Mouse (Mus musculus) midbrain, embryonic 12.5 days (tissue): ENCODE data around the gene Gm10228. TPM values are rescaled to one million over a fixed set of nuclear protein-coding genes. Genes with fewer than 3 reads are reported as not detected.
"Not testable (repeated sequence)": the region's sequence is repeated elsewhere in the genome, so short reads cannot be mapped to it uniquely, and the experiment has no call there.

Source experiments
- ATAC-seq: fragments of 200-750 bp; cut with Nextera tagmentation; 2 replicates; pipeline ENCODE4 v1.8.0; 2017; ENCODE audit warnings: low read depth, moderate TSS enrichment, moderate library complexity; ENCODE audit not compliant: low FRiP score
- H3K27ac ChIP-seq: fragments of 300-500 bp; sonication (generic); replicated peaks from 2 replicates; pipeline ENCODE4 v1.5.1; 2016; ENCODE audit warnings: mild to moderate bottlenecking
- H3K27me3 ChIP-seq: fragments of 300-500 bp; sonication (generic); 2 replicates; pipeline ENCODE4 v1.6.1; 2016; ENCODE audit warnings: mild to moderate bottlenecking
- H3K36me3 ChIP-seq: fragments of 300-500 bp; sonication (generic); 2 replicates; pipeline ENCODE4 v1.6.1; 2016
- H3K4me1 ChIP-seq: fragments of 300-500 bp; sonication (generic); 2 replicates; pipeline ENCODE4 v1.6.1; 2016
- H3K4me2 ChIP-seq: fragments of 300-500 bp; sonication (generic); replicated peaks from 2 replicates; pipeline ENCODE4 v1.6.1; 2016; ENCODE audit warnings: mild to moderate bottlenecking, moderate library complexity
- H3K4me3 ChIP-seq: fragments of 300-500 bp; sonication (generic); 2 replicates; pipeline ENCODE4 v1.5.1; 2016; ENCODE audit warnings: mild to moderate bottlenecking
- H3K9ac ChIP-seq: fragments of 300-500 bp; sonication (generic); replicated peaks from 2 replicates; pipeline ENCODE4 v1.6.1; 2016; ENCODE audit warnings: mild to moderate bottlenecking, moderate library complexity
- H3K9me3 ChIP-seq: fragments of 300-500 bp; sonication (generic); 2 replicates; pipeline ENCODE4 v1.6.1; 2016; ENCODE audit warnings: mild to moderate bottlenecking
- WGBS: fragments of 180-500 bp; shearing (Covaris S2); methylation state at CpG from one replicate; pipeline ENCODE4 v1.1.7; 2016; 5-methylcytosine and 5-hydroxymethylcytosine counted together
- polyA plus RNA-seq: library from polyadenylated mRNA; unstranded; fragments of >200 nt; fragmentation: Nextera tagmentation; extraction: Ambion mirVana; gene quantifications from 2 replicates; pipeline ENCODE4 v1.2.1, GENCODE M21; 2016

The Gm10228 gene
- not detected in 2 replicates for polyA plus RNA-seq

DNA sequence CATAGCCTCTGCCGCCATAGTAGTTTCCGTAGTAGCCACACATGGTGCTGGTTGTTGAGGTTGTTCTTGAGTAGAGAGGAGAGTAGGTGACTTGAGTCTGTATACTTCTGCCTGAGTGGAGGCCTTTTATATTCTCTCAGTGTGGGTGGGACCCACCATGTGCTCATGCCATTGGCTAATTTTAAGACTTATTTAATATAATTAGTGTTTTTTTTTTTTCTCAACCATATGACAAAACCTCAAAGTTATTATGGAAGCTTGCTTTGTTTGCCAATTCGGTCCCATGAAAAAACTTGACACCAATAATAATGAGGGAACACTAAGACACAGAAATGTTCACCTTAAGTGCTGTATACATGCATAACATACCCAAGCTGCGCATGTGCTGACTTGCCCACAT, at the start of gene Gm10228:
TSS of gene Gm10228 (minus strand) at position 101 of the 400 bp plus-strand sequence.
- not testable (repeated sequence) for H3K27me3 ChIP-seq, H3K9ac ChIP-seq, ATAC-seq, H3K36me3 ChIP-seq, H3K4me1 ChIP-seq, H3K27ac ChIP-seq, H3K4me3 ChIP-seq, H3K4me2 ChIP-seq, H3K9me3 ChIP-seq
- 90% methylated on average over 2 of the region's 4 CpGs for WGBS

DNA sequence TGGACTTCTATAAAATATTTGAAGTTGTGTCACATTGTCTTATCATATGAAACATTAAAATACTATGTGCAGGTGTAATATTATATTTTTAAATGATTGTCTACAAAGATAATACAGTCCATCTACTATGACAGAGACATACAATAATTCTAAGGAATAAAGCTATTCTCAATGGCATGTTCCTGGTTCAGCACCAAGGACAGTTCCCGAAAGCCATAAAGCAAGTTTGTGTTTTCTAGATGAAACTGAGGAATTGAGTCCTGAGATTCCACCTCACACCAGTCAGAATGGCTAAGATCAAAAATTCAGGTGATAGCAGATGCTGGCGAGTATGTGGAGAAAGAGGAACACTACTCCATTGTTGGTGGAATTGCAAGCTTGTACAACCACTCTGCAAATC, 29.8 kb upstream of the Gm10228 start:
- H3K27ac ChIP-seq, H3K9me3 ChIP-seq, H3K27me3 ChIP-seq, ATAC-seq, H3K9ac ChIP-seq, H3K4me3 ChIP-seq, H3K4me2 ChIP-seq, H3K4me1 ChIP-seq, H3K36me3 ChIP-seq: not testable (repeated sequence)
- WGBS = 68% methylated on average over 2 of the region's 2 CpGs

GRCm38 (mm10) chr16:89063902-89064301, 22.6 kb upstream of the Gm10228 start, which contains the start of gene 1110025L11Rik:
Gene 1110025L11Rik (minus strand): TSS chr16:89064002.
- H3K27me3 ChIP-seq, H3K9ac ChIP-seq, H3K4me1 ChIP-seq, H3K4me3 ChIP-seq, H3K27ac ChIP-seq, ATAC-seq, H3K9me3 ChIP-seq, H3K4me2 ChIP-seq, H3K36me3 ChIP-seq: not testable (repeated sequence)
- WGBS = no CpG with 5 or more reads among the region's 2 CpGs

- no peak within 1 kb of the TSS for H3K4me3 ChIP-seq
- H3K36me3 ChIP-seq = no peaks in the 10 kb centered on the region
- WGBS = 88% methylated on average over 3 of the region's 3 CpGs
- H3K4me1 ChIP-seq = no peaks in the 10 kb centered on the region
- H3K9ac ChIP-seq = no peak within 1 kb of the TSS
- no peaks in the 10 kb centered on the region for H3K27me3 ChIP-seq
- no peak within 1 kb of the TSS for H3K4me2 ChIP-seq
- H3K27ac ChIP-seq = no peak within 1 kb of the TSS
- no peaks in the 10 kb centered on the region for H3K9me3 ChIP-seq
- ATAC-seq = no peak
Measured at GRCm38 (mm10) chr16:89047783-89048182, 6.5 kb upstream of the Gm10228 start, which contains the start of gene Krtap6-5. Gene Krtap6-5 (minus strand): TSS chr16:89047883.

GRCm38 (mm10) chr16:89031399-89031798, 9.9 kb downstream of the Gm10228 start, which contains the start of gene Krtap6-1:
Gene Krtap6-1 (plus strand): TSS chr16:89031699.
- not testable (repeated sequence) for H3K4me1 ChIP-seq, H3K9ac ChIP-seq, H3K4me3 ChIP-seq, ATAC-seq, H3K4me2 ChIP-seq, H3K27me3 ChIP-seq, H3K27ac ChIP-seq, H3K9me3 ChIP-seq, H3K36me3 ChIP-seq
- WGBS = 96% methylated on average over 3 of the region's 3 CpGs

GRCm38 (mm10) chr16:89014984-89015383, 26.3 kb downstream of the Gm10228 start, which contains the start of gene Gm10229:
Gene Gm10229 (plus strand): TSS chr16:89015284.
- WGBS = 97% methylated on average over 2 of the region's 3 CpGs
- not testable (repeated sequence) for H3K9me3 ChIP-seq, H3K4me2 ChIP-seq, ATAC-seq, H3K27me3 ChIP-seq, H3K9ac ChIP-seq, H3K4me1 ChIP-seq, H3K27ac ChIP-seq, H3K4me3 ChIP-seq, H3K36me3 ChIP-seq

GRCm38 (mm10) chr16:89013973-89014372, 27.3 kb downstream of the Gm10228 start:
- Histone ChIP-seq H3K27me3 (no peaks in the 10 kb centered on the region), H3K4me2 (no peak overlapping the region), H3K4me3 (no peak overlapping the region), H3K27ac (no peak overlapping the region), H3K4me1 (no peaks in the 10 kb centered on the region), H3K9ac (no peak overlapping the region), H3K9me3 (no peaks in the 10 kb centered on the region), H3K36me3 (no peaks in the 10 kb centered on the region)
- 98% methylated on average over 3 of the region's 3 CpGs for WGBS
- ATAC-seq = no peak

GRCm38 (mm10) chr16:89010659-89011058, 30.6 kb downstream of the Gm10228 start, which contains the start of gene Krtap22-2:
Gene Krtap22-2 (minus strand): TSS chr16:89010759.
- H3K9me3 ChIP-seq = no peaks in the 10 kb centered on the region
- H3K9ac ChIP-seq = no peak within 1 kb of the TSS
- H3K27ac ChIP-seq = no peak within 1 kb of the TSS
- ATAC-seq = no peak
- H3K4me2 ChIP-seq = no peak within 1 kb of the TSS
- no peaks in the 10 kb centered on the region for H3K4me1 ChIP-seq
- H3K4me3 ChIP-seq = no peak within 1 kb of the TSS
- no peaks in the 10 kb centered on the region for H3K27me3 ChIP-seq
- 87% methylated on average over 5 of the region's 5 CpGs for WGBS
- H3K36me3 ChIP-seq = no peaks in the 10 kb centered on the region

Other genes with a start within 250 kb of the Gm10228 start
- gene Gm20741, start 229.3 kb downstream of the Gm10228 start, polyA plus RNA-seq = not detected in 2 replicates
- not detected in 2 replicates for gene Krtap15, start 221.3 kb downstream of the Gm10228 start, polyA plus RNA-seq
- not detected in 2 replicates for gene Krtap14, start 215.3 kb downstream of the Gm10228 start, polyA plus RNA-seq
- gene Krtap19-1, start 172.1 kb downstream of the Gm10228 start, polyA plus RNA-seq = not detected in 2 replicates
- gene Krtap19-2, start 167.2 kb downstream of the Gm10228 start, polyA plus RNA-seq = not detected in 2 replicates
- not detected in 2 replicates for gene Krtap19-3, start 163.4 kb downstream of the Gm10228 start, polyA plus RNA-seq
- not detected in 2 replicates for gene Krtap19-4, start 156.4 kb downstream of the Gm10228 start, polyA plus RNA-seq
- not detected in 2 replicates for gene Krtap19-5, start 145.0 kb downstream of the Gm10228 start, polyA plus RNA-seq
- not detected in 2 replicates for gene Krtap19-9b, start 109.2 kb downstream of the Gm10228 start, polyA plus RNA-seq
- gene Krtap16-3, start 78.6 kb downstream of the Gm10228 start, polyA plus RNA-seq = not detected in 2 replicates
- not detected in 2 replicates for gene Krtap22-2, start 30.7 kb downstream of the Gm10228 start, polyA plus RNA-seq
- gene Gm10229, start 26.2 kb downstream of the Gm10228 start, polyA plus RNA-seq = not detected in 2 replicates
- gene Krtap6-1, start 9.8 kb downstream of the Gm10228 start, polyA plus RNA-seq = not detected in 2 replicates
- gene Krtap6-5, start 6.4 kb upstream of the Gm10228 start, polyA plus RNA-seq = not detected in 2 replicates
- not detected in 2 replicates for gene 1110025L11Rik, start 22.5 kb upstream of the Gm10228 start, polyA plus RNA-seq
- not detected in 2 replicates for gene Krtap6-3, start 42.5 kb upstream of the Gm10228 start, polyA plus RNA-seq
- gene Gm6358, start 99.4 kb upstream of the Gm10228 start, polyA plus RNA-seq = not detected in 2 replicates
- gene Gm10061, start 109.6 kb upstream of the Gm10228 start, polyA plus RNA-seq = not detected in 2 replicates
- not detected in 2 replicates for gene Gm9789, start 116.5 kb upstream of the Gm10228 start, polyA plus RNA-seq
- gene Gm7735, start 128.0 kb upstream of the Gm10228 start, polyA plus RNA-seq = not detected in 2 replicates
- gene 1110057P08Rik, start 133.3 kb upstream of the Gm10228 start, polyA plus RNA-seq = not detected in 2 replicates
- not detected in 2 replicates for gene Krtap20-2, start 164.4 kb upstream of the Gm10228 start, polyA plus RNA-seq